Mouse (Mus musculus): ENCODE measurements around the gene Dcaf5. TPM values are rescaled to one million over a fixed set of nuclear protein-coding genes. Genes with fewer than 3 reads are reported as not detected.

Gene Dcaf5
- total RNA-seq, 1 experiment from 2014 or later: 19.0 TPM

GRCm38 (mm10) chr12:80291895-80292435 is 144.4 kb downstream of the Dcaf5 start:
- no peak for ATAC-seq (replicated peaks; ENCODE audit: low read depth, poor library complexity, severe bottlenecking)

GRCm38 (mm10) chr12:80290964-80291363 is 145.4 kb downstream of the Dcaf5 start:
- ATAC-seq (replicated peaks; ENCODE audit: low read depth, poor library complexity, severe bottlenecking): no peak

GRCm38 (mm10) chr12:80290483-80290882 is 145.9 kb downstream of the Dcaf5 start:
- no peak for ATAC-seq (replicated peaks; ENCODE audit: low read depth, poor library complexity, severe bottlenecking)

GRCm38 (mm10) chr12:80289722-80290121 is 146.7 kb downstream of the Dcaf5 start:
- no peak for ATAC-seq (replicated peaks; ENCODE audit: low read depth, poor library complexity, severe bottlenecking)

- ATAC-seq (replicated peaks; ENCODE audit: low read depth, poor library complexity, severe bottlenecking): 0 out of 2 replicates have a peak, but pooled peaks have one; percentile 18
These were observed 150.5 kb downstream of the Dcaf5 start for GRCm38 (mm10) chr12:80285890-80286289.

Other genes with a start within 250 kb of the Dcaf5 start
- gene Actn1, start 176.2 kb downstream of the Dcaf5 start, total RNA-seq (2017): 2.4 and 10.3 TPM in 2 replicates
- 11.9 and 17.7 TPM in 2 replicates for gene Exd2, start 26.5 kb upstream of the Dcaf5 start, total RNA-seq (2017)
- gene Galnt16, start 81.7 kb upstream of the Dcaf5 start, total RNA-seq (2017): not detected in 2 replicates
- gene Slc39a9, start 207.3 kb upstream of the Dcaf5 start, total RNA-seq (2017): 14.1 and 16.4 TPM in 2 replicates
- gene Erh, start 207.7 kb upstream of the Dcaf5 start, total RNA-seq (2017): 115 and 128 TPM in 2 replicates

All from common myeloid progenitor, adult 5-6 weeks (primary cell).